Mouse (Mus musculus): Measurements from ENCODE around the gene Gcn1l1. TPM values are rescaled to one million over a fixed set of nuclear protein-coding genes. Genes with fewer than 3 reads are reported as not detected.

Gcn1l1 gene
- polyA plus RNA-seq, 1 experiment from 2014 or later = 9.3 TPM

DNA sequence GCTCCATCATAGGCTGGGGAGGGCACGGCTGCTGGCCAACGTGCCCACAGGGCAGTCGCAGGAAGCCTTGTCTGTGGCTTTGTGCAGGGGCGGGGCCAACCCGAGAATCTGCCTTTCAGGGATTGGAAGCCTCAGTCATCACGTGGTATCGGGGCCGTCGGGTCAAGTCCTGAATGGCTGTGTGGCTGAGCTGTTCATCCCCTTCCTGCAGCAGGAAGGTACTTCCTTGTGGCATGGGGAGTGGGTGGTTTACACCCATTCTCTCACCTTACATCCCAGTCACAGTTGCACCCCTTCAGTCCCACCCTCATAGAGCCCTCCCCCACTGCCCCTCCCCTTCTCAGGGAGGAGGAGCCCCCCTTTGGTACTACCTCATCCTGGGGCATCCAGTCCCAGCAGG is 16.6 kb downstream of the Gcn1l1 start:
- TF ChIP-seq CTCF (IDR thresholded peaks at IDR 0.05; ENCODE audit: low read depth) = no peak
- 97% methylated on average over 9 of the region's 9 CpGs for WGBS
- H3K36me3 ChIP-seq (ENCODE audit: control insufficient read depth, insufficient read depth) = peaks cover 90% of the 10 kb centered on the region
- peak overlapping the region; percentile 46; the same call in 1 of the 2 replicates for H3K27ac ChIP-seq (ENCODE audit: low read depth, low read length)
- H3K9ac ChIP-seq (ENCODE audit: low read depth, low read length) = no peak overlapping the region
- H3K4me2 ChIP-seq (replicated peaks; ENCODE audit: low read depth) = no peak overlapping the region
- H3K9me3 ChIP-seq (ENCODE audit: control insufficient read depth) = 0 out of 2 replicates have a peak, but pooled peaks cover 5% of the 10 kb centered on the region
- no peak for ATAC-seq
- H3K27me3 ChIP-seq (replicated peaks; ENCODE audit: control insufficient read depth, insufficient read depth, low read length) = no peaks in the 10 kb centered on the region
- no peaks in the 10 kb centered on the region for H3K4me1 ChIP-seq (replicated peaks; ENCODE audit: control insufficient read depth, insufficient read depth, low read length)
- H3K4me3 ChIP-seq (ENCODE audit: low read depth, low read length) = no peak overlapping the region

GRCm38 (mm10) chr5:115585616-115586015 is 20.6 kb downstream of the Gcn1l1 start:
- ATAC-seq = no peak
- H3K4me1 ChIP-seq (replicated peaks; ENCODE audit: control insufficient read depth, insufficient read depth, low read length) = no peaks in the 10 kb centered on the region
- H3K4me3 ChIP-seq (ENCODE audit: low read depth, low read length) = no peak overlapping the region
- H3K9ac ChIP-seq (ENCODE audit: low read depth, low read length) = no peak overlapping the region
- H3K9me3 ChIP-seq (ENCODE audit: control insufficient read depth) = 0 out of 2 replicates have a peak, but pooled peaks cover 5% of the 10 kb centered on the region
- H3K27ac ChIP-seq (ENCODE audit: low read depth, low read length) = no peak overlapping the region
- no peaks in the 10 kb centered on the region for H3K27me3 ChIP-seq (replicated peaks; ENCODE audit: control insufficient read depth, insufficient read depth, low read length)
- 73% methylated on average over 12 of the region's 12 CpGs for WGBS
- no peak overlapping the region for H3K4me2 ChIP-seq (replicated peaks; ENCODE audit: low read depth)
- H3K36me3 ChIP-seq (ENCODE audit: control insufficient read depth, insufficient read depth) = peaks cover 93% of the 10 kb centered on the region
- no peak for TF ChIP-seq CTCF (IDR thresholded peaks at IDR 0.05; ENCODE audit: low read depth)

DNA sequence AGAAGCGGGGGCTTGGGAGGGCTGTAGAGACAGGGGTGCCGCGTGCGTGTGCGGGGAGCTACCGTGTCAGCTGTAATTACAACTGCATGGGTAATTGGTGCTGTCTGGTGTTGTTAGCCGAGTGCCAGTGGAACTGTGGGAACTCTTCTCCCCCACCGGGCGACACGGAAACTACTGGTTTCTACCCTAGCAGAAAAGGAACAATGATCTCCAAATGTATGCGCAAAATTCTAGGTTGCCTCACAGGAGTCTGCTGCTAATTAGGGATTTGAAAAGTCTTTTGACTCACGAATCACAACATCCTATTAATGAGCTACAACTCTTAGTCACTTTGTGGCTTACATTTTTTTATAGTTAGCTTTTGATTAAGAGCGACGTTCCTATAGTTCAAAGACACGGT is 21.1 kb downstream of the Gcn1l1 start:
- no peak for TF ChIP-seq CTCF (IDR thresholded peaks at IDR 0.05; ENCODE audit: low read depth)
- no peaks in the 10 kb centered on the region for H3K27me3 ChIP-seq (replicated peaks; ENCODE audit: control insufficient read depth, insufficient read depth, low read length)

DNA sequence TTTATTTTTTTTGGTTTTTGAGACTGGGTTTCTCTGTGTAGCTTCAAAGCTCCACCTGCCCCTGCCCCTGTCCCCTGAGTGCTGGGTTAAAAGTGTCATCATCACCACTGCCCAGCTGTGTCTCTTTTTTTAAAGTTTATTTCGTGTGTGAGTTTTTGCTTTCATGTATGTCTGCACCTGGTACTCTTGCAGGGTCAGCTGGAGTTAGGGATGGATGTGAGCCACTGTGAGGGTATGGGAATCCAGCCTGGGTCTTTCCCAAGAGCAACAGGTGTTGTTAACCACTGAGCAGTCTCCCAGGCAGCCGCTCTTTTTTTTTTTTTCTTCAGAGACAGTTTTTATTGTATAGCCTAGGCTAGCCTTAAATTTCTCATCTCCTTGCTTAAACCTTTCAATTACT is 21.7 kb downstream of the Gcn1l1 start:
- no peak for TF ChIP-seq CTCF (IDR thresholded peaks at IDR 0.05; ENCODE audit: low read depth)
- ATAC-seq = no peak
- 0 out of 2 replicates have a peak, but pooled peaks cover 5% of the 10 kb centered on the region for H3K9me3 ChIP-seq (ENCODE audit: control insufficient read depth)
- no peak overlapping the region for H3K27ac ChIP-seq (ENCODE audit: low read depth, low read length)
- H3K4me1 ChIP-seq (replicated peaks; ENCODE audit: control insufficient read depth, insufficient read depth, low read length) = no peaks in the 10 kb centered on the region
- H3K4me3 ChIP-seq (ENCODE audit: low read depth, low read length) = no peak overlapping the region
- no peaks in the 10 kb centered on the region for H3K27me3 ChIP-seq (replicated peaks; ENCODE audit: control insufficient read depth, insufficient read depth, low read length)
- peaks cover 91% of the 10 kb centered on the region for H3K36me3 ChIP-seq (ENCODE audit: control insufficient read depth, insufficient read depth)
- H3K4me2 ChIP-seq (replicated peaks; ENCODE audit: low read depth) = no peak overlapping the region
- 95% methylated on average over 2 of the region's 2 CpGs for WGBS
- no peak overlapping the region for H3K9ac ChIP-seq (ENCODE audit: low read depth, low read length)

More for the DNA sequence above, 21.1 kb downstream of the Gcn1l1 start:
- Histone ChIP-seq H3K4me3 (ENCODE audit: low read depth, low read length) (no peak overlapping the region), H3K9me3 (ENCODE audit: control insufficient read depth) (0 out of 2 replicates have a peak, but pooled peaks cover 5% of the 10 kb centered on the region), H3K9ac (ENCODE audit: low read depth, low read length) (no peak overlapping the region), H3K4me1 (replicated peaks; ENCODE audit: control insufficient read depth, insufficient read depth, low read length) (no peaks in the 10 kb centered on the region), H3K36me3 (ENCODE audit: control insufficient read depth, insufficient read depth) (peaks cover 93% of the 10 kb centered on the region), H3K4me2 (replicated peaks; ENCODE audit: low read depth) (no peak overlapping the region), H3K27ac (ENCODE audit: low read depth, low read length) (no peak overlapping the region)
- WGBS = 92% methylated on average over 15 of the region's 15 CpGs
- ATAC-seq = no peak

GRCm38 (mm10) chr5:115591028-115591427 is 26.0 kb downstream of the Gcn1l1 start:
- Histone ChIP-seq H3K9me3 (ENCODE audit: control insufficient read depth) (no peaks in the 10 kb centered on the region), H3K4me3 (ENCODE audit: low read depth, low read length) (no peak overlapping the region), H3K27me3 (replicated peaks; ENCODE audit: control insufficient read depth, insufficient read depth, low read length) (no peaks in the 10 kb centered on the region), H3K4me2 (replicated peaks; ENCODE audit: low read depth) (no peak overlapping the region), H3K9ac (ENCODE audit: low read depth, low read length) (no peak overlapping the region), H3K4me1 (replicated peaks; ENCODE audit: control insufficient read depth, insufficient read depth, low read length) (no peaks in the 10 kb centered on the region), H3K27ac (ENCODE audit: low read depth, low read length) (no peak overlapping the region), H3K36me3 (ENCODE audit: control insufficient read depth, insufficient read depth) (peaks cover 91% of the 10 kb centered on the region)
- TF ChIP-seq CTCF (IDR thresholded peaks at IDR 0.05; ENCODE audit: low read depth) = no peak
- no peak for ATAC-seq
- WGBS = 73% methylated on average over 11 of the region's 11 CpGs

- Histone ChIP-seq H3K9ac (ENCODE audit: low read depth, low read length) (no peak overlapping the region), H3K4me1 (replicated peaks; ENCODE audit: control insufficient read depth, insufficient read depth, low read length) (no peaks in the 10 kb centered on the region), H3K4me3 (ENCODE audit: low read depth, low read length) (no peak overlapping the region), H3K9me3 (ENCODE audit: control insufficient read depth) (no peaks in the 10 kb centered on the region), H3K36me3 (ENCODE audit: control insufficient read depth, insufficient read depth) (peaks cover 91% of the 10 kb centered on the region), H3K27ac (ENCODE audit: low read depth, low read length) (no peak overlapping the region), H3K27me3 (replicated peaks; ENCODE audit: control insufficient read depth, insufficient read depth, low read length) (no peaks in the 10 kb centered on the region), H3K4me2 (replicated peaks; ENCODE audit: low read depth) (no peak overlapping the region)
- WGBS = 49% methylated on average over 2 of the region's 2 CpGs
- TF ChIP-seq CTCF (IDR thresholded peaks at IDR 0.05; ENCODE audit: low read depth) = no peak
- ATAC-seq = peak; percentile 53; the same call in 1 of the 2 replicates
Measured at GRCm38 (mm10) chr5:115591506-115591905, 26.5 kb downstream of the Gcn1l1 start.

DNA sequence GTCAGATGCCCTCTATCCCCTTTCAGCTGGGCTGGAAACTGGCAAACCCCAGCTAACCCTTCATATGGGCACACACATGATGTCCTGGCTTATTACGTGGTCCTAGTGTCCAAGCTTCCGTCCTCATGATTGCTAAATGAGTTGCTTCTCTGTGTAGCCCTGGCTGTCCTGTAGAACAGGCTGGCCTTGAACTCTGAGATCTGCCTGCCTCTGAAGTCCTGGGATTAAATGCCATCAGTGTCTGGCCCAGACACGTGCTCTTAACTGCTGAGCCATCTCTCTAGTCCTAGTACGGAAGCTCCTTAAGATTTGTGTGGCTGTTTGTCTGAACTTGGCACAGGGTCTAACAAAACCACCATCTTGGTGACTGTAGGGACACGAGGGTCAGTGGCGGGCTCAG is 38.5 kb downstream of the Gcn1l1 start:
- H3K9ac ChIP-seq (ENCODE audit: low read depth, low read length) = no peak overlapping the region
- WGBS = 94% methylated on average over 6 of the region's 6 CpGs
- H3K27ac ChIP-seq (ENCODE audit: low read depth, low read length) = no peak overlapping the region
- ATAC-seq = no peak
- peaks cover 85% of the 10 kb centered on the region for H3K36me3 ChIP-seq (ENCODE audit: control insufficient read depth, insufficient read depth)
- no peaks in the 10 kb centered on the region for H3K4me1 ChIP-seq (replicated peaks; ENCODE audit: control insufficient read depth, insufficient read depth, low read length)
- H3K9me3 ChIP-seq (ENCODE audit: control insufficient read depth) = no peaks in the 10 kb centered on the region
- no peaks in the 10 kb centered on the region for H3K27me3 ChIP-seq (replicated peaks; ENCODE audit: control insufficient read depth, insufficient read depth, low read length)
- no peak overlapping the region for H3K4me3 ChIP-seq (ENCODE audit: low read depth, low read length)
- H3K4me2 ChIP-seq (replicated peaks; ENCODE audit: low read depth) = no peak overlapping the region
- no peak for TF ChIP-seq CTCF (IDR thresholded peaks at IDR 0.05; ENCODE audit: low read depth)
